Mouse (Mus musculus): ENCODE measurements around the gene Gucy1b1. TPM values are rescaled to one million over a fixed set of nuclear protein-coding genes. Genes with fewer than 3 reads are reported as not detected.
A peak's percentile ranks its signal among the peaks of the same experiment; 100 is the strongest.

Gene Gucy1b1
- polyA plus RNA-seq, 1 experiment from 2014 or later = 41.6 TPM

DNA sequence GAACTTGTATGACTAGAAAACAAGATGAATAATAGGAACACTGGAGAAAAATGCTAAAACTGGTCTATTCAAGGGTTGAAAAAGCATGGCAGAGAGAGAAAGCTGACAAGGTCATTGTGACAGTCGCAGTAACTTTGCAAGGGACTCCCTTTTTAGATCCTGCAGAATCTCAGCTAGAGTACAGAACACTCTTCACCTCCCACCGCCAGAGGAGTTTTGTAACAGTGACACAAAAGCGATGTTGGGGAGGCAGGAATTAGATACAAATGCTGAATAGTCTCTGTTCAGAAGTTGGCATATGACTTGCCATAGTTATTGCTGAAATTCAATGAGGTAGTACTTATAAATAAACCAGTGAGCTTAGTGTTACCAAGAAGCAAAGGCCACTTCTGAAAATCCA is 51.4 kb downstream of the Gucy1b1 start:
- 82% methylated on average over 3 of the region's 3 CpGs for WGBS
- H3K4me3 ChIP-seq (replicated peaks; ENCODE audit: low read depth, low read length) = no peak overlapping the region
- no peaks in the 10 kb centered on the region for H3K36me3 ChIP-seq (ENCODE audit: control insufficient read depth, insufficient read depth, low read length)
- H3K9ac ChIP-seq (replicated peaks; ENCODE audit: low read length) = no peak overlapping the region
- no peak for ATAC-seq (ENCODE audit: low FRiP score, low TSS enrichment)
- DNase-seq = no peak
- no peaks in the 10 kb centered on the region for H3K4me1 ChIP-seq (ENCODE audit: control insufficient read depth, insufficient read depth, low read length)
- no peak overlapping the region for H3K4me2 ChIP-seq (ENCODE audit: low read length)
- no peak overlapping the region for H3K27ac ChIP-seq (replicated peaks; ENCODE audit: low read depth, low read length)
- no peaks in the 10 kb centered on the region for H3K9me3 ChIP-seq (ENCODE audit: control insufficient read depth, low read length)
- H3K27me3 ChIP-seq (ENCODE audit: control insufficient read depth, insufficient read depth, low read length) = no peaks in the 10 kb centered on the region

DNA sequence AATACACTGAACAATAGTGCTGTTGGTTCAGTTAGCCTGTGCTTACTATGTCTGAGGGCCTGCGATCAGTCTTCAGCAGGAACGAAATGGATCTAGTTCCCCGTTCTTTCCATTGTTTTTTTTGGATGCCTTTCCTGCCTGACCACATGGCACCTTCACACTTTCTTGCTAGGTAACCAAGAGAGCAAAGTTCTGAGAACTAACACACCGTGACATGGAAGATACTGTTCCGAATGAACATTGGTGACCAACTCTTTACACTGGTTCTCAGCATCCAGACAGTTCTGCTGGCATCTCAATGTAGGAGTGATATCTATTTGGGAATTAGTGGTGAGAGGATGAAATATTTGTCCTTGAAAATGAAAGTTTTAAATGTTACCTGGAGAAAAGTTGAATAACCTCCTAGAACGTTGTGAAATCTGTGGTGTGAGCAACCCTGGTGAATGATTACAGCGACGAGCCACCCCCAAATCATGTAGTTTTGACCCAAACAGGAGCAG is 52.0 kb downstream of the Gucy1b1 start:
- Histone ChIP-seq H3K4me2 (ENCODE audit: low read length) (no peak overlapping the region), H3K27me3 (ENCODE audit: control insufficient read depth, insufficient read depth, low read length) (no peaks in the 10 kb centered on the region), H3K27ac (replicated peaks; ENCODE audit: low read depth, low read length) (no peak overlapping the region), H3K4me1 (ENCODE audit: control insufficient read depth, insufficient read depth, low read length) (no peaks in the 10 kb centered on the region), H3K9me3 (ENCODE audit: control insufficient read depth, low read length) (no peaks in the 10 kb centered on the region), H3K9ac (replicated peaks; ENCODE audit: low read length) (no peak overlapping the region), H3K4me3 (replicated peaks; ENCODE audit: low read depth, low read length) (no peak overlapping the region), H3K36me3 (ENCODE audit: control insufficient read depth, insufficient read depth, low read length) (no peaks in the 10 kb centered on the region)
- WGBS = 90% methylated on average over 8 of the region's 8 CpGs
- no peak for DNase-seq
- ATAC-seq (ENCODE audit: low FRiP score, low TSS enrichment) = no peak

DNA sequence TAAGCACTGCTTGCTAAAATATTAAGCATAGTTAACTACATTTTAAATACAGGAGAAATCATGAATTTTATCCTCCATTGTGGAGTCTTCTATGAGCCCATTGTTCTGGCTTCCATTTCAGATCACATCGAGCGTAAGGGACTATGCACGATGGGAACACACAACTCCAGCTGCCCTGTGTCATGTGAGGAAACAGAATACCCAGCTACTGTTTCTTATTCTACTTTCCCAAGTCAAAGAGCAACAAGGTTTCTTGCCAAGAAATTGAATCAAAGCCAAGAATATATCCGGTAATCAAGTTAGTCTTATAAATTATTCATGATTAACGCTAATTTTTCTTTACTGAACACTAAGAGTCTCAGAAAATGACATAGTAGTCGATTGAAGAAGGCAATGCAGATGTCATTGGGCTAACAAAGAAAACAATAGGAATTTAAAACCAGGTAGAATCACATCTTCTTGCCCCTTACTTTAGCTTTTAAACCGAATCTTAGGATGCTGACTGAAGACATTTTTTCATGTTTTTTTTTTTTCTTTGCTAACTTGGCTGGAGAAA is 60.3 kb downstream of the Gucy1b1 start:
- Histone ChIP-seq H3K36me3 (ENCODE audit: control insufficient read depth, insufficient read depth, low read length) (no peaks in the 10 kb centered on the region), H3K4me1 (ENCODE audit: control insufficient read depth, insufficient read depth, low read length) (no peaks in the 10 kb centered on the region), H3K4me3 (replicated peaks; ENCODE audit: low read depth, low read length) (no peak overlapping the region), H3K4me2 (ENCODE audit: low read length) (no peak overlapping the region), H3K9me3 (ENCODE audit: control insufficient read depth, low read length) (no peaks in the 10 kb centered on the region), H3K9ac (replicated peaks; ENCODE audit: low read length) (no peak overlapping the region), H3K27ac (replicated peaks; ENCODE audit: low read depth, low read length) (no peak overlapping the region), H3K27me3 (ENCODE audit: control insufficient read depth, insufficient read depth, low read length) (no peaks in the 10 kb centered on the region)
- ATAC-seq (ENCODE audit: low FRiP score, low TSS enrichment) (no peak), DNase-seq (peak; percentile 33)
- WGBS = 36% methylated on average over 7 of the region's 7 CpGs

DNA sequence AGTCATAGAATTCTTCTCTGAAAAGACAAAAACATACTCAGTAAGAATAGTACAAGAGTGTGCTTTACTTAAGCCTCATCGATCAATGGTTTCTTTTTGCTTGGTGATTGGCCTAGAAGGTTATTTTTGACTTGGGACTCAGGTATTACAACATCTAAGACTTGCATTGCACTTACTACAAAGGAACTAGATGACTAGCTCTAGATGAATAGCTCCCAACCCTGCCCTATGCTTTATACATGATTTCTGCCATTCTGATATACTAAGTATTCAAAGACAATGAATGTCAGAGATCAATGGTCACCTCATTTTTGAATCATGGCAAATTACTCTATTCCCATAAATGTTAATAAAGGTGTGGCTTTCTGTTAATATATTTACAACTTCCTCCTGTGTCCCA is 67.5 kb downstream of the Gucy1b1 start:
- Histone ChIP-seq H3K9me3 (ENCODE audit: control insufficient read depth, low read length) (no peaks in the 10 kb centered on the region), H3K4me1 (ENCODE audit: control insufficient read depth, insufficient read depth, low read length) (no peaks in the 10 kb centered on the region), H3K4me3 (replicated peaks; ENCODE audit: low read depth, low read length) (no peak overlapping the region), H3K27me3 (ENCODE audit: control insufficient read depth, insufficient read depth, low read length) (no peaks in the 10 kb centered on the region), H3K27ac (replicated peaks; ENCODE audit: low read depth, low read length) (no peak overlapping the region), H3K9ac (replicated peaks; ENCODE audit: low read length) (no peak overlapping the region), H3K4me2 (ENCODE audit: low read length) (no peak overlapping the region), H3K36me3 (ENCODE audit: control insufficient read depth, insufficient read depth, low read length) (no peaks in the 10 kb centered on the region)
- ATAC-seq (ENCODE audit: low FRiP score, low TSS enrichment) (no peak), DNase-seq (no peak)
- 98% methylated on average over 1 of the region's 1 CpGs for WGBS

DNA sequence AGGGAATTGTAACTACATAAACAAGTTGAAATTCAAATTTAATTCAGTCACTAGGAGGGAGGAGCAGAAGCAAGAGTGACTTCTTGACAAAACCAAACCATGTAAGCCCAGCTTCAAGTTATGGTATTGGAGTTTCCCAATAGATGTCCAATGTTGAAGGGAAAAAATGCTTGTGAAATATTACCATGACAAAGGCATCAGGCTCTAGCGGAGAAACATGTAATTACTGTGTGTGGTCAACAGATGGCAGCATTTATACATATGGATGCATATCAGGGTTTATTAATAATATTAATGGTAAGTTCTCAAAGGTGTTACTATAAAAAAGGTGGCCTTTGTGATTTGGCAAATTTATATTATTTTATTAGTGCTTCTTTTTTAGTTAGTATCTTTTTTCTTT is 78.5 kb downstream of the Gucy1b1 start:
- peak; percentile 24; the same call in 1 of the 2 replicates for ATAC-seq (ENCODE audit: low FRiP score, low TSS enrichment)
- WGBS = 2% methylated on average over 1 of the region's 1 CpGs

DNA sequence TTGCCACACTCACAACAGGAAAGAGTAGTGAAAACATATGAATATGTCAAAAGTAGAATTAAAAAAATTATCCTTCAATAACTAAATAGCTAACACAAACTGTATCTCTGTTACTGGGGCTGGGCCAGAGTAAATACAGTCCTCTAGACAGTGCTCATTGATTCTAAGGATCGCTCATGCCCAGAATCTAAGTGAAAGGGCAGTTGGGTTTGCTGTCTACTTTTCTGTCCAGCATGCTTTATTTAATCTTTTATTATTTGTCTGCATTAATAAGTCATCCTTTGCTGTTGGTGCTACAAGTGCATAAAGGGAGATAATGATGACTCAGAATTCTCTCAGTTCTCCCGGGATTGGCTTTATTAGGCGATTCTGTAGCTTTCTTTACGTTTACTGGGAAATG is 79.1 kb downstream of the Gucy1b1 start:
- WGBS = 41% methylated on average over 4 of the region's 4 CpGs
- DNase-seq = no peak
- no peaks in the 10 kb centered on the region for H3K9me3 ChIP-seq (ENCODE audit: control insufficient read depth, low read length)
- no peak for ATAC-seq (ENCODE audit: low FRiP score, low TSS enrichment)
- no peak overlapping the region for H3K9ac ChIP-seq (replicated peaks; ENCODE audit: low read length)
- no peaks in the 10 kb centered on the region for H3K4me1 ChIP-seq (ENCODE audit: control insufficient read depth, insufficient read depth, low read length)
- no peak overlapping the region for H3K4me3 ChIP-seq (replicated peaks; ENCODE audit: low read depth, low read length)
- no peak overlapping the region for H3K4me2 ChIP-seq (ENCODE audit: low read length)
- no peak overlapping the region for H3K27ac ChIP-seq (replicated peaks; ENCODE audit: low read depth, low read length)
- H3K36me3 ChIP-seq (ENCODE audit: control insufficient read depth, insufficient read depth, low read length) = no peaks in the 10 kb centered on the region
- H3K27me3 ChIP-seq (ENCODE audit: control insufficient read depth, insufficient read depth, low read length) = no peaks in the 10 kb centered on the region

More for the DNA sequence above, 78.5 kb downstream of the Gucy1b1 start:
- peak; percentile 86 for DNase-seq
- no peaks in the 10 kb centered on the region for H3K27me3 ChIP-seq (ENCODE audit: control insufficient read depth, insufficient read depth, low read length)
- no peaks in the 10 kb centered on the region for H3K4me1 ChIP-seq (ENCODE audit: control insufficient read depth, insufficient read depth, low read length)
- H3K4me2 ChIP-seq (ENCODE audit: low read length) = no peak overlapping the region
- H3K36me3 ChIP-seq (ENCODE audit: control insufficient read depth, insufficient read depth, low read length) = no peaks in the 10 kb centered on the region
- H3K9me3 ChIP-seq (ENCODE audit: control insufficient read depth, low read length) = no peaks in the 10 kb centered on the region
- no peak overlapping the region for H3K27ac ChIP-seq (replicated peaks; ENCODE audit: low read depth, low read length)
- H3K4me3 ChIP-seq (replicated peaks; ENCODE audit: low read depth, low read length) = no peak overlapping the region
- no peak overlapping the region for H3K9ac ChIP-seq (replicated peaks; ENCODE audit: low read length)

DNA sequence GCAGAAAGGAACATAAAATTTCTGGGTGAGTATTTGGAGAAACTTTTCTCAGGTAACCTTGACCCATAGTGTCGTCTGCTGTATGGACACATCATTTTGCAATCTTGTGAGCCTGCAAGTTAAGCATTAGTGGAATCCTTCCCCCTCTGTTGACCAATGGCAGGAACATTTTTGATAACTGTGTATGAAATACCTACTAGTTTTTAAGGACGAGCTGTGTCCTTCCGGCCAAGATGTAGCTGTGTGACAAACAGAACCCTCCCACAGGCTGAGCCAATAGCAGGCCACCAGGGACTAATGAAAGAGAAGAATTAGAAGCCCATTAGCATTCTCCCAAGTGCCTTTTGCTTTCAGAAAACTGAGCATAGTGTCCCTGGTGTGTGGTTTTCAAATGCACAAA is 84.0 kb downstream of the Gucy1b1 start:
- Histone ChIP-seq H3K36me3 (ENCODE audit: control insufficient read depth, insufficient read depth, low read length) (no peaks in the 10 kb centered on the region), H3K4me2 (ENCODE audit: low read length) (no peak overlapping the region), H3K27ac (replicated peaks; ENCODE audit: low read depth, low read length) (no peak overlapping the region), H3K9ac (replicated peaks; ENCODE audit: low read length) (no peak overlapping the region), H3K4me1 (ENCODE audit: control insufficient read depth, insufficient read depth, low read length) (no peaks in the 10 kb centered on the region), H3K4me3 (replicated peaks; ENCODE audit: low read depth, low read length) (no peak overlapping the region), H3K27me3 (ENCODE audit: control insufficient read depth, insufficient read depth, low read length) (no peaks in the 10 kb centered on the region), H3K9me3 (ENCODE audit: control insufficient read depth, low read length) (no peaks in the 10 kb centered on the region)
- DNase-seq = no peak
- 70% methylated on average over 3 of the region's 3 CpGs for WGBS
- no peak for ATAC-seq (ENCODE audit: low FRiP score, low TSS enrichment)

DNA sequence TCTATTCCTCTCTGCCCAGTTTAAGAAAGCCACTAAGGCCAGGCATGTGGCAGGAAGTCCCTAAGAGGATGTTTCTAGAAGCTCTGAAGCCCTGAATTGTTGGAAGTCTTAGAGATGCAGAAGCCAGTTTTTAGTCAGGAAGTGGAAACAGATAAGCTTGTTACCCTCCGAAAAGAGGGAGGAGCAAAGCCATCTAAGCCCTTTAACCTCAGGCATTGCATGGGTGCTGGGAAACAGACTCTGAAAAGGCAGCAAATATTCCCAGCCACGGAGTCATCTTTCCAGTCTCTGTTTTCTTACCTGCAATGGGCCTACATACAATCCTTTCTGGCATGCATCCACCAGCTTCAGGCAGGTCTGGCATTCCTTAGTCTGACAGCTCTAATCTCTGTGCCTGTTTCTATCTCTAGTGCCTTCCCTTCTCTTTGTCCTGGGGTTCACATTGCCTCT is 84.8 kb downstream of the Gucy1b1 start:
- Histone ChIP-seq H3K9ac (replicated peaks; ENCODE audit: low read length) (no peak overlapping the region), H3K4me2 (ENCODE audit: low read length) (no peak overlapping the region), H3K9me3 (ENCODE audit: control insufficient read depth, low read length) (no peaks in the 10 kb centered on the region), H3K27ac (replicated peaks; ENCODE audit: low read depth, low read length) (no peak overlapping the region), H3K36me3 (ENCODE audit: control insufficient read depth, insufficient read depth, low read length) (no peaks in the 10 kb centered on the region), H3K4me1 (ENCODE audit: control insufficient read depth, insufficient read depth, low read length) (no peaks in the 10 kb centered on the region), H3K27me3 (ENCODE audit: control insufficient read depth, insufficient read depth, low read length) (no peaks in the 10 kb centered on the region), H3K4me3 (replicated peaks; ENCODE audit: low read depth, low read length) (no peak overlapping the region)
- ATAC-seq (ENCODE audit: low FRiP score, low TSS enrichment) = no peak
- WGBS = 40% methylated on average over 2 of the region's 2 CpGs
- DNase-seq = no peak

DNA sequence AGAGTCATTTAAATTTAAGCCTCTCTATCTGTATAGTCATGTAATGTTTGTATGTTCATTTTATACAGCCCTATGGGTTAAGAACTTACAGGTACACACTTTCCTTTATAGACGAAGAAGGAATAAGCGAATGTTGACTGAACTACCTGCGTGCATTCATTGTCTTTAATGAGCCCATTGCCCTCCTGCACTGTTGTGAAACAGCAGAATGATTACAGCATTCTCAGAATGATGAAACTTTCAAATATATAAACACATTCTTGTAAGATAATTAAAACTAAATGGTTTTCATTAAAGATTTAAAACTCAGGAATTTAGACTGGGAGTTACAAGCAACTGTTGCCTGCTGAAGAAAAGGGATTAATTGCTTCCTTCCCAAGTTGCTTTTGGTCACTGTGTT is 86.9 kb downstream of the Gucy1b1 start:
- H3K27me3 ChIP-seq (ENCODE audit: control insufficient read depth, insufficient read depth, low read length) = no peaks in the 10 kb centered on the region
- H3K36me3 ChIP-seq (ENCODE audit: control insufficient read depth, insufficient read depth, low read length) = no peaks in the 10 kb centered on the region
- H3K4me1 ChIP-seq (ENCODE audit: control insufficient read depth, insufficient read depth, low read length) = no peaks in the 10 kb centered on the region
- ATAC-seq (ENCODE audit: low FRiP score, low TSS enrichment) = no peak
- no peak overlapping the region for H3K27ac ChIP-seq (replicated peaks; ENCODE audit: low read depth, low read length)
- H3K4me3 ChIP-seq (replicated peaks; ENCODE audit: low read depth, low read length) = no peak overlapping the region
- no peak for DNase-seq
- H3K9ac ChIP-seq (replicated peaks; ENCODE audit: low read length) = no peak overlapping the region
- H3K4me2 ChIP-seq (ENCODE audit: low read length) = no peak overlapping the region
- H3K9me3 ChIP-seq (ENCODE audit: control insufficient read depth, low read length) = no peaks in the 10 kb centered on the region
- 97% methylated on average over 3 of the region's 3 CpGs for WGBS
